ENCODE assay signal across 7 mouse cellular contexts in genomic region chr9:83609422-83610297, GRCm38 (mm10).
DNase-seq lines count a peak whose midpoint lies in the region; ATAC-seq and TF ChIP-seq lines count a peak whose summit lies in the region.

No protein-coding gene starts in this region.

- TF ChIP-seq CTCF in left cerebral cortex, adult 2 months (IDR thresholded peaks at IDR 0.05), result peak; percentile 71
- TF ChIP-seq CTCF in small intestine, adult 2 months (IDR thresholded peaks at IDR 0.05; ENCODE audit: extremely low read depth, insufficient read length, insufficient replicate concordance, low read depth, low read length), result peak; percentile 57; the same call in 1 of the 2 replicates

- H3K27ac ChIP-seq in left cerebral cortex, adult 2 months, result no peak overlapping the region
- H3K27ac ChIP-seq in midbrain, embryonic 11.5 days (ENCODE audit: low read depth, low read length), result no peak overlapping the region
- no peak overlapping the region for H3K27ac ChIP-seq in small intestine, adult 2 months (ENCODE audit: insufficient read depth, low read depth, low read length)

- H3K4me1 ChIP-seq in midbrain, embryonic 11.5 days (ENCODE audit: control insufficient read depth, insufficient read depth, low read length), result peaks cover 10% of the 10 kb centered on the region; the same call in 1 of the 2 replicates
- H3K4me1 ChIP-seq in small intestine, adult 2 months (ENCODE audit: control insufficient read depth, insufficient read depth, insufficient read length, low read length), result no peaks in the 10 kb centered on the region

- no peak for TF ChIP-seq POLR2A in small intestine, adult 2 months (IDR thresholded peaks at IDR 0.05; ENCODE audit: low read depth, low read length)

- H3K9ac ChIP-seq in midbrain, embryonic 11.5 days (ENCODE audit: low read length), result no peak overlapping the region

- 45% methylated on average over 9 of the region's 9 CpGs for WGBS in midbrain, embryonic 11.5 days
- 35% methylated on average over 9 of the region's 9 CpGs for WGBS in small intestine, adult 2 months

- no peak overlapping the region for H3K4me2 ChIP-seq in midbrain, embryonic 11.5 days

- no peaks in the 10 kb centered on the region for H3K36me3 ChIP-seq in midbrain, embryonic 11.5 days (ENCODE audit: control insufficient read depth, insufficient read depth, low read length)
- no peaks in the 10 kb centered on the region for H3K36me3 ChIP-seq in small intestine, adult 2 months (ENCODE audit: control insufficient read depth, insufficient read depth, low read length)

- peak; percentile 80 for ATAC-seq in midbrain, embryonic 11.5 days (ENCODE audit: low FRiP score)

- DNase-seq in WW6 (ENCODE audit: low read depth, low spot score), result peak; percentile 26
- DNase-seq in cerebellum, adult 9-11 months, result peak; percentile 77
- DNase-seq in frontal cortex, postnatal 14 days (ENCODE audit: low spot score in 2 of 2), result peak; percentile 79 to 83
- DNase-seq in induced T-regulatory cell, adult 2 months (ENCODE audit: low read depth), result peak; percentile 86
- peak; percentile 80 to 83 for DNase-seq in left cerebral cortex, adult 2 months (ENCODE audit: extremely low spot score in 1 of 2, low spot score in 2 of 2)
- peak; percentile 99 for DNase-seq in midbrain, embryonic 11.5 days (ENCODE audit: low spot score, missing footprints)

- intact Hi-C loops in left cerebral cortex, adult 2 months (cut with DNase I), result loop anchor here (10.0 kb wide), 1 partner anchor 225 kb away; no protein-coding TSS in a partner anchor

- H3K4me3 ChIP-seq in left cerebral cortex, adult 2 months, result no peak overlapping the region
- no peak overlapping the region for H3K4me3 ChIP-seq in midbrain, embryonic 11.5 days (ENCODE audit: low read depth, low read length)
- H3K4me3 ChIP-seq in small intestine, adult 2 months (ENCODE audit: low read depth, low read length), result no peak overlapping the region

- no peaks in the 10 kb centered on the region for H3K9me3 ChIP-seq in midbrain, embryonic 11.5 days (ENCODE audit: control insufficient read depth, low read length)

- H3K27me3 ChIP-seq in midbrain, embryonic 11.5 days (ENCODE audit: control insufficient read depth, insufficient read depth, low read length), result no peaks in the 10 kb centered on the region
- H3K27me3 ChIP-seq in small intestine, adult 2 months (ENCODE audit: control insufficient read depth, insufficient read depth, low read length), result no peaks in the 10 kb centered on the region

Comparison
In these comparisons a context has a peak if more than half of its experiments do, and no peak if none do; other contexts are left out.
1. DNase-seq: peak in every context shown above with its lines; median percentile 99 in midbrain, embryonic 11.5 days; 86 in induced T-regulatory cell, adult 2 months; 82 in left cerebral cortex, adult 2 months; 81 in frontal cortex, postnatal 14 days; 77 in cerebellum, adult 9-11 months; 26 in WW6.